Mouse (Mus musculus): ENCODE measurements at regions not wholly inside any gene's neighbourhood (a gene's known extent, or its start where the extent isn't known, plus 50 kb on each side); places are given as distances from the start of the nearest gene placed in this dataset.

DNA sequence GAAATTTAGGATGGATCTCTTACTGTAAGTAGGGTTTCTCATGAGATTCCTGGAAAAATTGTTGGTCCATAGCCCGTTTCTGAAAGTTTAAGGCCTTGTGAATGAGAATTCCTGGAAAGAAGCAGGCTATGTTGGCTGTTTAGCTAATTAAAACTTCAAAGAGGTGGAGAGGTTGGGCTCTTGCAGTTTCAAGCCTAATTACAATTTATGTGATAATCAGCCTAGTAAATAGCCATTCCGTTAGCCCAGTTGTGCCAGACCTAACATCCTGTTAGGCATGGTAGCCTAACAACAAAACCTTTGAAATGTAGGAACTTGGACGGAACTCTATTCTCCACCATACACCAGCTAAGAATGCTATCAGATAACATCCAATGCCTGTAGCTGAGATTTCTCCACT lies 235.0 kb downstream of the Fam43a start:
- Histone ChIP-seq H3K27ac (ENCODE audit: low read length) (no peak overlapping the region), H3K9ac (ENCODE audit: low read length) (no peak overlapping the region), H3K4me1 (replicated peaks; ENCODE audit: control insufficient read depth, insufficient read depth, low read length) (no peaks in the 10 kb centered on the region), H3K4me2 (ENCODE audit: low read depth, low read length) (no peak overlapping the region), H3K27me3 (ENCODE audit: control insufficient read depth, insufficient read depth, low read depth, low read length) (no peaks in the 10 kb centered on the region), H3K9me3 (ENCODE audit: control insufficient read depth, low read length) (peaks cover 4% of the 10 kb centered on the region; the same call in 1 of the 2 replicates), H3K36me3 (ENCODE audit: control insufficient read depth, insufficient read depth, low read length) (no peaks in the 10 kb centered on the region), H3K4me3 (ENCODE audit: low read length) (no peak overlapping the region)
- 73% methylated on average over 3 of the region's 3 CpGs for WGBS
- no peak for ATAC-seq (ENCODE audit: low read depth)

DNA sequence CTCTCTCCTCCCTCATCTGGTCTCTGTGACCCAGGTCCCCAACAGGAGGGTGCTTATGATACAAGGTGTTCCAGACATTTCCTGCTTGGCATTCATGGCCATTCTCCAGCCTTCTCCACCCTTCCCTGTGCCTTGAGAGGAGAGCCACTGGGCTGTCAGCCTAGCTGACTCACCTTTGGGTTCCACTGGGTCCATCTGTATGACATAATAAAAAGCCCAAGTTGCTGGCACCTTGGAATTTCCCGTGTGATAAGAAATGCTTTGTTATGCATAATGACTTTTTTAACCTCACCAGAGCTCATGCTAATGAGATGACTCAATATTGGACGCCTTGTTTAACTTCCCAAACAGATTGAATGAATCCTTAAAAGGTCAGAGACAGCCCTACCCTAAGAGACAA lies 236.2 kb downstream of the Fam43a start:
- ATAC-seq (ENCODE audit: low read depth), result no peak
- 55% methylated on average over 2 of the region's 2 CpGs for WGBS
- H3K4me2 ChIP-seq (ENCODE audit: low read depth, low read length), result no peak overlapping the region
- H3K4me1 ChIP-seq (replicated peaks; ENCODE audit: control insufficient read depth, insufficient read depth, low read length), result no peaks in the 10 kb centered on the region
- peaks cover 11% of the 10 kb centered on the region for H3K9me3 ChIP-seq (ENCODE audit: control insufficient read depth, low read length)
- no peak overlapping the region for H3K4me3 ChIP-seq (ENCODE audit: low read length)
- H3K27me3 ChIP-seq (ENCODE audit: control insufficient read depth, insufficient read depth, low read depth, low read length), result no peaks in the 10 kb centered on the region
- H3K9ac ChIP-seq (ENCODE audit: low read length), result no peak overlapping the region
- H3K36me3 ChIP-seq (ENCODE audit: control insufficient read depth, insufficient read depth, low read length), result no peaks in the 10 kb centered on the region
- H3K27ac ChIP-seq (ENCODE audit: low read length), result no peak overlapping the region

DNA sequence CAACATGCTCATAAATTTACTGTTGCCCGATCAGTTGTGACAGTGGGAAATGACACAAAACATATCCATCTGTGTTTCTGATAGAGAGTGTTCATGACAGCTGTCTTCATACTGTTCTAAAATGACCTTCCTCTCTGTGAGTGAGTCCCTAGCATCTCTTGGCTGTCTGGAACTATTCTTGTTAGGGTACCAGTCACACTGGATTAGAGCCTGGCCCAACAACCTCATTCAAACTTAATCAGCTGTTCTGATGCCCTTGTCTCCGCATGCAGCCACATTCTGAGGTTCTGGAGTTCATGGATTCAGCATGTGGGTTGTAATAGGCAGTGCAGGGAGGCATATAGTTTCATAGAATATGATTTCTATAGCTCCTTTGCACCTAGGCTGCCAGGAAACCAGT lies 238.4 kb downstream of the Xxylt1 start:
- Histone ChIP-seq H3K9ac (ENCODE audit: low read length) (no peak overlapping the region), H3K27ac (ENCODE audit: low read length) (no peak overlapping the region), H3K27me3 (ENCODE audit: control insufficient read depth, insufficient read depth, low read depth, low read length) (no peaks in the 10 kb centered on the region), H3K9me3 (ENCODE audit: control insufficient read depth, low read length) (peaks cover 7% of the 10 kb centered on the region), H3K4me1 (replicated peaks; ENCODE audit: control insufficient read depth, insufficient read depth, low read length) (no peaks in the 10 kb centered on the region), H3K36me3 (ENCODE audit: control insufficient read depth, insufficient read depth, low read length) (no peaks in the 10 kb centered on the region), H3K4me2 (ENCODE audit: low read depth, low read length) (no peak overlapping the region), H3K4me3 (ENCODE audit: low read length) (no peak overlapping the region)
- no peak for ATAC-seq (ENCODE audit: low read depth)
- WGBS, result 86% methylated on average over 2 of the region's 2 CpGs

DNA sequence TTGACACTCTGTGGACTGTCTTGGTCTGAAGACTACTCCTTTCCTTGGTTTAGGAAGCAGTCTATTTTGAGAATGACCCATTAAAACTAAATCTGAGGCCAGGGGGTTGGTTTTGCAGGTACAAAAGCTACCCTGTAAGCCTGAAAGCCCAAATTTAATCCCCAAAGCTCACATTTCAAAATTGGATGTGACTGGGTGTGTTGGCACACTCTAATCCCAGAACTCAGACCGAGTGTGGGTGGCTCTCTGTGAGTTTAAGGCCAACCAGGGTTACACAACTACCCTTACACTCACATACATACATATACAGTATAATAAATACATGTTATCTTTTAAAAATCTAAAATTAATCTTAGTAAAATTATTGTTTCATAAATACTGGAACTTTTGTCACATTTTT lies 228.6 kb downstream of the Xxylt1 start:
- no peaks in the 10 kb centered on the region for H3K4me1 ChIP-seq (replicated peaks; ENCODE audit: control insufficient read depth, insufficient read depth, low read length)
- H3K27ac ChIP-seq (ENCODE audit: low read length), result no peak overlapping the region
- WGBS, result 66% methylated on average over 1 of the region's 1 CpGs
- H3K4me2 ChIP-seq (ENCODE audit: low read depth, low read length), result no peak overlapping the region
- H3K36me3 ChIP-seq (ENCODE audit: control insufficient read depth, insufficient read depth, low read length), result no peaks in the 10 kb centered on the region
- H3K9me3 ChIP-seq (ENCODE audit: control insufficient read depth, low read length), result no peaks in the 10 kb centered on the region
- no peak overlapping the region for H3K9ac ChIP-seq (ENCODE audit: low read length)
- H3K27me3 ChIP-seq (ENCODE audit: control insufficient read depth, insufficient read depth, low read depth, low read length), result no peaks in the 10 kb centered on the region
- H3K4me3 ChIP-seq (ENCODE audit: low read length), result no peak overlapping the region
- no peak for ATAC-seq (ENCODE audit: low read depth)

DNA sequence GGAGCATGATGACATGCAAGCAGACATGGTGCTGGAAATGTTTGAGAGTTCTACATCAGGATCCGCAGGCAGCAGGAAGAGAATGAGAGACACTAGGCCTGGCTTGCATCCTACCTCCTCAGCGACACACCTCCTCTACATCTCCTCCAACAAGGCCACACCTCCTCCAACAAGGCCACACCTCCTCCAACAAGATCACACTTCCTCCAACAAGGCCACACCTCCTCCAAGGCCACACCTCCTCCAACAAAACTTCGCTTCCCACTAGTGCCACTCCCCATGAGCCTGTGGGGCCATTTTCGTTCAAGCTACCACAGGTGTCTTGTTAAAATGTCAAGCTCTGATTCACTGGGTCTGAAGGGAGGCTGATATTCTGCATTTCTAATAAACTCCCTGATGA lies 226.5 kb downstream of the Xxylt1 start:
- Histone ChIP-seq H3K27me3 (ENCODE audit: control insufficient read depth, insufficient read depth, low read depth, low read length) (no peaks in the 10 kb centered on the region), H3K9me3 (ENCODE audit: control insufficient read depth, low read length) (no peaks in the 10 kb centered on the region), H3K4me2 (ENCODE audit: low read depth, low read length) (no peak overlapping the region), H3K27ac (ENCODE audit: low read length) (no peak overlapping the region), H3K36me3 (ENCODE audit: control insufficient read depth, insufficient read depth, low read length) (no peaks in the 10 kb centered on the region), H3K4me1 (replicated peaks; ENCODE audit: control insufficient read depth, insufficient read depth, low read length) (no peaks in the 10 kb centered on the region), H3K4me3 (ENCODE audit: low read length) (no peak overlapping the region), H3K9ac (ENCODE audit: low read length) (no peak overlapping the region)
- no peak for ATAC-seq (ENCODE audit: low read depth)
- WGBS, result 75% methylated on average over 4 of the region's 4 CpGs

DNA sequence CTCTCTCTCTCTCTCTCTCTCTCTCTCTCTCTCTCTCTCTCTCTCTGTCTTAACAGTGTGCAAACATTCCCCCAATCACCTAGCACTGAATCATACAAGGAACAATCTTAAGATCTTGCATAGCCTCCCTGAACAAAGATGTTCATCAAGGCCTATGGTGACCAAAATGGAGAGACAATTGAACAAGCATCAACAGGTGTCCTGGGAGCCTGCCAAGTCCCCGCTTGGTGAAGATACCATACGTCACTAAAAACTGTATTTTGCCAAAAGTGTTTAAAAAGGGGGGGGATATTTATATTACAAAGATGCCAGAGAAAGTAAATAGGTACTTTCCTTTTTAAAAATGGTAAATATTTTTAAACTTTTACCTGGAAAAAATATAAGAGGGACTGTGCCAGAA lies 223.6 kb downstream of the Xxylt1 start:
- no peaks in the 10 kb centered on the region for H3K9me3 ChIP-seq (ENCODE audit: control insufficient read depth, low read length)
- H3K4me2 ChIP-seq (ENCODE audit: low read depth, low read length), result no peak overlapping the region
- no peaks in the 10 kb centered on the region for H3K27me3 ChIP-seq (ENCODE audit: control insufficient read depth, insufficient read depth, low read depth, low read length)
- 47% methylated on average over 2 of the region's 2 CpGs for WGBS
- no peak overlapping the region for H3K9ac ChIP-seq (ENCODE audit: low read length)
- no peaks in the 10 kb centered on the region for H3K4me1 ChIP-seq (replicated peaks; ENCODE audit: control insufficient read depth, insufficient read depth, low read length)
- no peak overlapping the region for H3K4me3 ChIP-seq (ENCODE audit: low read length)
- ATAC-seq (ENCODE audit: low read depth), result no peak
- no peaks in the 10 kb centered on the region for H3K36me3 ChIP-seq (ENCODE audit: control insufficient read depth, insufficient read depth, low read length)
- no peak overlapping the region for H3K27ac ChIP-seq (ENCODE audit: low read length)

DNA sequence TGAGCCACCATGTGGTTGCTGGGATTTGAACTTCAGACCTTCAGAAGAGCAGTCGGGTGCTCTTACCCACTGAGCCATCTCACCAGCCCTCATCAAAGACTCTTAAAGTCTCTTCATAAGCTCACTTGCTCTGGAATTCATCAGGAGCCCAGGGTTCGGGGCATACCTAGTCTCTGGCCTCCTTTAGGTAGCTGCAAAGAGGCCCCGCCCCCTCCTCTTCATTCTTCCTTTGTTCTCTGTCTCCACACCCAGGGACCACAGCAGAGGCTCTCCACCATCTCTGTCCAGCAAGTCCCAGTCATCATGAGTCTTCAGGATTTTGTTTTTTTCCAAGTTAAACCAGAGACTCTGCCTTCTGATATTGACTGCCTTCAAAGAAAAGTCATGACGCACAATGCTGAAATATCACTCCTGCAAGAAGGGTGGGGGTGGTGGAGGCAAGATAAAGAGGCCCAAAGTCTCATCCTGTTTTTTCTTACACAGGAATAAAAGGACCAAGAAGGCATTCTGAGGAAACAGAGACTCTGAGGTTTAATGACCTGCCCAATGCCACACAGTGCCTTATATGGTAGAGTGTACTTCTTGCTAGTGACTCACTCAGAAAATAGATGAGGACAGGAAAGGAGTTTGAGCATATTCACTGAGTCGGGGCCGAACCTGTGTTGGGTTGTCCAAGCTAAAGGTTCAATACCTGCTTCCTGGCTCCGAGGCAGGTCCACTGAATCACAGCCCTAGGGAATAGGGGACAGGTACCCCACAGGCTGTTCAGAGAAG lies 211.9 kb downstream of the Xxylt1 start:
- Histone ChIP-seq H3K4me1 (replicated peaks; ENCODE audit: control insufficient read depth, insufficient read depth, low read length) (peaks cover 11% of the 10 kb centered on the region), H3K4me2 (ENCODE audit: low read depth, low read length) (no peak overlapping the region), H3K4me3 (ENCODE audit: low read length) (no peak overlapping the region), H3K9ac (ENCODE audit: low read length) (no peak overlapping the region), H3K27ac (ENCODE audit: low read length) (no peak overlapping the region), H3K27me3 (ENCODE audit: control insufficient read depth, insufficient read depth, low read depth, low read length) (no peaks in the 10 kb centered on the region), H3K36me3 (ENCODE audit: control insufficient read depth, insufficient read depth, low read length) (no peaks in the 10 kb centered on the region), H3K9me3 (ENCODE audit: control insufficient read depth, low read length) (peaks cover 3% of the 10 kb centered on the region; the same call in 1 of the 2 replicates)
- 79% methylated on average over 7 of the region's 7 CpGs for WGBS
- ATAC-seq (ENCODE audit: low read depth), result peak; percentile 16; the same call in 1 of the 2 replicates

DNA sequence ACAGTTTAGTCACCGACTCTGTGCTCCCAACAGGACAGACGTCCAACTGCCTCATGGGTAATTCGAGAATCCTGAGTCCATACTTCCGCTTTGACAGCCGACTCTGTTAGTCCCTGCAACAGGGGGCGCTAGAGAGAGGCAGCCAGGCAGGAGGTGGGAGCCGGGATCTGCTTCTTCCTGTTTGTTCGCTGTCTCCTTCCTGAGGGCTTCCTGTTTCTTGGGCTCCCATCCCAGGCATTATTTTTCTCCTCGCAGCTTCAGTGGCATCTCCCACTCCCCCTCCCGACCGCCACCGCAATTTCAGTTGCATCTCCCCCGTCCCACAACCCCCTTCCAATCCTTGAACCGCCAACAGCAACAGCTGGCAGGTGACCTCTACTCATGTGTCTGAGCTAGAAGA lies 211.1 kb downstream of the Xxylt1 start:
- Histone ChIP-seq H3K9ac (ENCODE audit: low read length) (no peak overlapping the region), H3K36me3 (ENCODE audit: control insufficient read depth, insufficient read depth, low read length) (no peaks in the 10 kb centered on the region), H3K9me3 (ENCODE audit: control insufficient read depth, low read length) (peaks cover 3% of the 10 kb centered on the region; the same call in 1 of the 2 replicates), H3K27ac (ENCODE audit: low read length) (0 out of 2 replicates have a peak overlapping the region, but pooled peaks have one; percentile 7), H3K27me3 (ENCODE audit: control insufficient read depth, insufficient read depth, low read depth, low read length) (no peaks in the 10 kb centered on the region), H3K4me1 (replicated peaks; ENCODE audit: control insufficient read depth, insufficient read depth, low read length) (peaks cover 11% of the 10 kb centered on the region), H3K4me2 (ENCODE audit: low read depth, low read length) (no peak overlapping the region), H3K4me3 (ENCODE audit: low read length) (no peak overlapping the region)
- no peak for ATAC-seq (ENCODE audit: low read depth)
- 43% methylated on average over 14 of the region's 14 CpGs for WGBS

DNA sequence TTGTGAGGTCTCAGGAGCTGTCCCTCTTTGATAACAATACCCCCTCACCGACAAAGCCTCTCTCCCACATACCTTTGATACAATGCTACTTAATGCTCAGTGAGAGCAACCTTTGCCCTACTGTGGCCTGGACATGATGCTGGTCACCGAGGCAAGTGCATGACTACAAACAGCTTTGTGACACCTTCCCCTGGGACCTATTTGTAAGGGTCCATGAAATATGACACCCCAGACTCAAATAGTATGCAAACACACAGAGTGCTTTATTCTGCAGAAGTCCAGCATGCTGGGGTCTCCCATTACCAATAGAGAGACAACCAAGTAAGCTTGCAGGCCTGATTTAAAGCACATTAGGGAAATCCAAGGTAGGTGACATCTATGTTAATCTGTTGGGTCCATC lies 210.6 kb downstream of the Xxylt1 start:
- no peak overlapping the region for H3K4me2 ChIP-seq (ENCODE audit: low read depth, low read length)
- no peak overlapping the region for H3K4me3 ChIP-seq (ENCODE audit: low read length)
- 14% methylated on average over 2 of the region's 2 CpGs for WGBS
- peaks cover 11% of the 10 kb centered on the region for H3K4me1 ChIP-seq (replicated peaks; ENCODE audit: control insufficient read depth, insufficient read depth, low read length)
- H3K27ac ChIP-seq (ENCODE audit: low read length), result 0 out of 2 replicates have a peak overlapping the region, but pooled peaks have one; percentile 7
- no peak overlapping the region for H3K9ac ChIP-seq (ENCODE audit: low read length)
- no peaks in the 10 kb centered on the region for H3K27me3 ChIP-seq (ENCODE audit: control insufficient read depth, insufficient read depth, low read depth, low read length)
- peaks cover 3% of the 10 kb centered on the region; the same call in 1 of the 2 replicates for H3K9me3 ChIP-seq (ENCODE audit: control insufficient read depth, low read length)
- ATAC-seq (ENCODE audit: low read depth), result no peak
- no peaks in the 10 kb centered on the region for H3K36me3 ChIP-seq (ENCODE audit: control insufficient read depth, insufficient read depth, low read length)

All from lung, embryonic 16.5 days (tissue).